Mouse (Mus musculus): Measurements from ENCODE around the gene Peli1. TPM values are rescaled to one million over a fixed set of nuclear protein-coding genes. Genes with fewer than 3 reads are reported as not detected.

The Peli1 gene
- polyA plus RNA-seq, 1 experiment from 2014 or later: 40.5 TPM

GRCm38 (mm10) chr11:21109279-21109678 is 18.2 kb downstream of the Peli1 start:
- Histone ChIP-seq H3K9me3 (replicated peaks; ENCODE audit: low read length) (no peaks in the 10 kb centered on the region), H3K27me3 (ENCODE audit: insufficient read depth, low read length) (no peaks in the 10 kb centered on the region), H3K27ac (no peak overlapping the region), H3K4me1 (replicated peaks; ENCODE audit: insufficient read depth, low read length) (no peaks in the 10 kb centered on the region), H3K36me3 (ENCODE audit: insufficient read depth, low read length) (no peaks in the 10 kb centered on the region), H3K9ac (ENCODE audit: low read depth, low read length) (no peak overlapping the region), H3K4me3 (replicated peaks; ENCODE audit: low read depth, low read length) (no peak overlapping the region), H3K4me2 (ENCODE audit: low read length) (no peak overlapping the region)
- DNase-seq (ENCODE audit: low spot score): no peak
- no peak for TF ChIP-seq CTCF (IDR thresholded peaks at IDR 0.05; ENCODE audit: low read depth)
- WGBS: 80% methylated on average over 2 of the region's 2 CpGs
- ATAC-seq (replicated peaks; ENCODE audit: low FRiP score, low read depth): no peak

DNA sequence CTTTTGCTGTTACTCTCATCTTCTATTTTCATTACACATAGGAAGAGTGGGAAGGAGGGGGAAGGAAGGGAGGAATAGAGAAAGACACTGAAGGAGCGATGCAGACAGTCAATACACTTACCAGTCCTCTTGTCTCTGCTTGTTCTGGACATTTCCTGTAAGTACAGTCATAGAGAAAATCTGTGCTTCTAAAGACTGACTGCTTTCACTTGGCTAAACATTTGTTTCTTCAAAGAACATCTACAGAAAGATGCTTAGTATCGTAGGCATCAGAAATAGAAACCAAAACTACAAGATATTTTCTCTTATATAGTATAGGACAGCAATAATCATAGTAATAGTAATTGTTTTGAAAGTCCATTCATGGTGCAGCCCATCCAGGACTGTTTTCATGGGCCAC is 23.4 kb downstream of the Peli1 start:
- no peak for TF ChIP-seq CTCF (IDR thresholded peaks at IDR 0.05; ENCODE audit: low read depth)
- no peaks in the 10 kb centered on the region for H3K9me3 ChIP-seq (replicated peaks; ENCODE audit: low read length)
- no peak overlapping the region for H3K27ac ChIP-seq
- H3K4me2 ChIP-seq (ENCODE audit: low read length): no peak overlapping the region
- H3K36me3 ChIP-seq (ENCODE audit: insufficient read depth, low read length): no peaks in the 10 kb centered on the region
- no peaks in the 10 kb centered on the region for H3K27me3 ChIP-seq (ENCODE audit: insufficient read depth, low read length)
- peaks cover 5% of the 10 kb centered on the region for H3K4me1 ChIP-seq (replicated peaks; ENCODE audit: insufficient read depth, low read length)
- H3K4me3 ChIP-seq (replicated peaks; ENCODE audit: low read depth, low read length): no peak overlapping the region
- DNase-seq (ENCODE audit: low spot score): no peak
- WGBS: 90% methylated on average over 2 of the region's 2 CpGs
- no peak overlapping the region for H3K9ac ChIP-seq (ENCODE audit: low read depth, low read length)
- ATAC-seq (replicated peaks; ENCODE audit: low FRiP score, low read depth): no peak

GRCm38 (mm10) chr11:21115804-21116203 is 24.7 kb downstream of the Peli1 start:
- H3K4me2 ChIP-seq (ENCODE audit: low read length): no peak overlapping the region
- ATAC-seq (replicated peaks; ENCODE audit: low FRiP score, low read depth) (no peak), DNase-seq (ENCODE audit: low spot score) (no peak)
- no peak overlapping the region for H3K27ac ChIP-seq
- no peak overlapping the region for H3K4me3 ChIP-seq (replicated peaks; ENCODE audit: low read depth, low read length)
- peaks cover 8% of the 10 kb centered on the region for H3K4me1 ChIP-seq (replicated peaks; ENCODE audit: insufficient read depth, low read length)
- H3K9me3 ChIP-seq (replicated peaks; ENCODE audit: low read length): no peaks in the 10 kb centered on the region
- no peaks in the 10 kb centered on the region for H3K36me3 ChIP-seq (ENCODE audit: insufficient read depth, low read length)
- H3K9ac ChIP-seq (ENCODE audit: low read depth, low read length): no peak overlapping the region
- no peaks in the 10 kb centered on the region for H3K27me3 ChIP-seq (ENCODE audit: insufficient read depth, low read length)
- TF ChIP-seq CTCF (IDR thresholded peaks at IDR 0.05; ENCODE audit: low read depth): no peak

GRCm38 (mm10) chr11:21116623-21117295 is 25.7 kb downstream of the Peli1 start:
- no peaks in the 10 kb centered on the region for H3K27me3 ChIP-seq (ENCODE audit: insufficient read depth, low read length)
- H3K4me2 ChIP-seq (ENCODE audit: low read length): no peak overlapping the region
- ATAC-seq (replicated peaks; ENCODE audit: low FRiP score, low read depth): no peak
- 50% methylated on average over 3 of the region's 3 CpGs for WGBS
- no peak overlapping the region for H3K9ac ChIP-seq (ENCODE audit: low read depth, low read length)
- no peaks in the 10 kb centered on the region for H3K36me3 ChIP-seq (ENCODE audit: insufficient read depth, low read length)
- H3K4me3 ChIP-seq (replicated peaks; ENCODE audit: low read depth, low read length): no peak overlapping the region
- TF ChIP-seq CTCF (IDR thresholded peaks at IDR 0.05; ENCODE audit: low read depth): no peak
- peaks cover 9% of the 10 kb centered on the region for H3K4me1 ChIP-seq (replicated peaks; ENCODE audit: insufficient read depth, low read length)
- H3K9me3 ChIP-seq (replicated peaks; ENCODE audit: low read length): no peaks in the 10 kb centered on the region
- DNase-seq (ENCODE audit: low spot score): no peak
- H3K27ac ChIP-seq: no peak overlapping the region

DNA sequence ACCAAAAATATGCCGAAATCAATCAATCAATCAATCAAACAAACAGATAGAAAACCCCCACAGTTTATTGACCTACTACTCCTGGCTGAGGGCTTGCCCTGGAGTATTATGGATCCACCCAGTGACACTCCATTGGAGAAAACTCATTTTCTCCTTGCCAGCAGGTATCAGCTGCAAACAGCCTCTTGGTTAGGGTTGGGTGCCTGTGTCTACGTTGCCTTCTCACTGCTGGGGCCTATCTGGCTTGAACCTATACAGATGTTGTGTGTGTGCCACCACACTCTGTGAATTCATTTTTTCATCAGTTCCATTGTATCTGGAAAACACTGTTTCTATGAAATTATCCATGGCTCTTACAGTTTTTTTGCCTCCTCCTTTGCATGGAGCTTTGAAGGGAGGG is 30.6 kb downstream of the Peli1 start:
- Histone ChIP-seq H3K4me2 (ENCODE audit: low read length) (no peak overlapping the region), H3K9ac (ENCODE audit: low read depth, low read length) (no peak overlapping the region), H3K27me3 (ENCODE audit: insufficient read depth, low read length) (no peaks in the 10 kb centered on the region), H3K9me3 (replicated peaks; ENCODE audit: low read length) (no peaks in the 10 kb centered on the region), H3K27ac (no peak overlapping the region), H3K36me3 (ENCODE audit: insufficient read depth, low read length) (no peaks in the 10 kb centered on the region), H3K4me1 (replicated peaks; ENCODE audit: insufficient read depth, low read length) (peaks cover 12% of the 10 kb centered on the region), H3K4me3 (replicated peaks; ENCODE audit: low read depth, low read length) (no peak overlapping the region)
- no peak for TF ChIP-seq CTCF (IDR thresholded peaks at IDR 0.05; ENCODE audit: low read depth)
- DNase-seq (ENCODE audit: low spot score): no peak
- WGBS: 77% methylated on average over 2 of the region's 2 CpGs
- ATAC-seq (replicated peaks; ENCODE audit: low FRiP score, low read depth): no peak

- no peak overlapping the region for H3K4me3 ChIP-seq (replicated peaks; ENCODE audit: low read depth, low read length)
- no peak overlapping the region for H3K4me2 ChIP-seq (ENCODE audit: low read length)
- 56% methylated on average over 2 of the region's 2 CpGs for WGBS
- no peaks in the 10 kb centered on the region for H3K9me3 ChIP-seq (replicated peaks; ENCODE audit: low read length)
- ATAC-seq (replicated peaks; ENCODE audit: low FRiP score, low read depth): no peak
- no peak for TF ChIP-seq CTCF (IDR thresholded peaks at IDR 0.05; ENCODE audit: low read depth)
- no peak overlapping the region for H3K27ac ChIP-seq
- H3K9ac ChIP-seq (ENCODE audit: low read depth, low read length): no peak overlapping the region
- H3K27me3 ChIP-seq (ENCODE audit: insufficient read depth, low read length): no peaks in the 10 kb centered on the region
- DNase-seq (ENCODE audit: low spot score): no peak
- H3K36me3 ChIP-seq (ENCODE audit: insufficient read depth, low read length): no peaks in the 10 kb centered on the region
- peaks cover 10% of the 10 kb centered on the region for H3K4me1 ChIP-seq (replicated peaks; ENCODE audit: insufficient read depth, low read length)
These were observed 31.3 kb downstream of the Peli1 start for GRCm38 (mm10) chr11:21122399-21122798.

DNA sequence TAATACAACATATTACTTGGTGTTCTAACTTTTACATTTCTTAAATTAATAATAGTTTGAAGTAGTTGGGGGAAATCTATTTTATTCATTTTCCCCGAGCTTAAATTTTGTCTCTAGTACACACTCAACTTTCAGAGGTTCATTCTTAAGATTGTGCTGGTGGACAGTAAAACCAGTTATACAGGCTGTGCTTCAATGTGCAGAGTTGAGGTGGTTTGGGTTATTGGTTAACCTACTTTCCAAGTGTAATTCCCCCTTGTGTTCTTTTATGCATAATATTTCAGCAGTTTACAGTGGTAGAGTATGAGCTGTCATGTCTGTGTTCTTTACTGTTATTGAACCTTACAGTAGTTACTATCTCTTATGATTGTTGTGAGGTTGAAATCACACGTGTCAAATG is 40.6 kb downstream of the Peli1 start:
- 73% methylated on average over 2 of the region's 2 CpGs for WGBS
- no peak for ATAC-seq (replicated peaks; ENCODE audit: low FRiP score, low read depth)
- H3K4me2 ChIP-seq (ENCODE audit: low read length): no peak overlapping the region
- H3K9ac ChIP-seq (ENCODE audit: low read depth, low read length): no peak overlapping the region
- H3K4me3 ChIP-seq (replicated peaks; ENCODE audit: low read depth, low read length): no peak overlapping the region
- H3K27ac ChIP-seq: no peak overlapping the region
- no peaks in the 10 kb centered on the region; the same call in 1 of the 2 replicates for H3K4me1 ChIP-seq (replicated peaks; ENCODE audit: insufficient read depth, low read length)
- no peak for DNase-seq (ENCODE audit: low spot score)
- no peaks in the 10 kb centered on the region for H3K9me3 ChIP-seq (replicated peaks; ENCODE audit: low read length)
- TF ChIP-seq CTCF (IDR thresholded peaks at IDR 0.05; ENCODE audit: low read depth): no peak
- no peaks in the 10 kb centered on the region for H3K27me3 ChIP-seq (ENCODE audit: insufficient read depth, low read length)
- peaks cover 6% of the 10 kb centered on the region; the same call in 1 of the 2 replicates for H3K36me3 ChIP-seq (ENCODE audit: insufficient read depth, low read length)
